Mouse (Mus musculus) left cerebral cortex, adult 2 months (tissue): ENCODE measurements at regions not wholly inside any gene's neighbourhood (a gene's known extent, or its start where the extent isn't known, plus 50 kb on each side); places are given as distances from the start of the nearest gene placed in this dataset.
A peak's percentile ranks its signal among the peaks of the same experiment; 100 is the strongest.

Experiments used
- DNase-seq, 2 experiments: peaks; one replicate each; pipeline ENCODE4 v3.0.0; 2021 to 2022; ENCODE audit warnings: low spot score in 2 of 2, mixed read lengths in 1 of 2; ENCODE audit errors: extremely low spot score in 1 of 2
- H3K27ac ChIP-seq: fragments of 200-600 bp; 2 replicates; pipeline ENCODE4 v1.8.1; 2022
- H3K4me3 ChIP-seq: fragments of 200-600 bp; 2 replicates; pipeline ENCODE4 v1.8.1; 2022
- CTCF ChIP-seq: fragments of 200-600 bp; IDR thresholded peaks from 2 replicates; pipeline ENCODE4 v1.8.1; 2022; ENCODE audit warnings: antibody characterized with exemption, mild to moderate bottlenecking, moderate library complexity
- intact Hi-C: fragments of 180-260 bp; cut with DNase I; formaldehyde crosslinking; loops from one replicate; pipeline ENCODE4 v1.15.1; 2025

DNA sequence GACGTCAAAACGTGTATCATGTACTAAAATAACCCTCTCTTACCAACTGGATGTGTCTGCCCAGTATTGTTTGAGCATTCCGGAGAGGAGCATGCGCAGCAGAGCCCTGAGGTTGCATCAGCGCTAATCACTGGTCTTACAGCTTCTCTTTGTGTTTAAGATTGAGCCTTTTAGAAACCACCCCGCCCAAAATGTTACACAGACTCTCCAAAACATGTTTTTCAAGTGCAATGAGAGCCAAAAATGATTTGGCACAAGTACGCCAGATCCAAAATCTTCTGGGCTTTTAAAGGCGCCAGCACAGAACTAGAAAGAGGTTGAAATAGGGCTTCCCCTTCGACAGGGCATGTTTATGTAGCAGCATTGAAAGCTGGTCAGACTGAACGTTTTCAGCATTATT lies 123.8 kb upstream of the Cited2 start:
- Histone ChIP-seq H3K27ac (no peak overlapping the region), H3K4me3 (peak overlapping the region; percentile 39)
- no peak for DNase-seq
- TF ChIP-seq CTCF = no peak
- intact Hi-C loops = no loop called here

DNA sequence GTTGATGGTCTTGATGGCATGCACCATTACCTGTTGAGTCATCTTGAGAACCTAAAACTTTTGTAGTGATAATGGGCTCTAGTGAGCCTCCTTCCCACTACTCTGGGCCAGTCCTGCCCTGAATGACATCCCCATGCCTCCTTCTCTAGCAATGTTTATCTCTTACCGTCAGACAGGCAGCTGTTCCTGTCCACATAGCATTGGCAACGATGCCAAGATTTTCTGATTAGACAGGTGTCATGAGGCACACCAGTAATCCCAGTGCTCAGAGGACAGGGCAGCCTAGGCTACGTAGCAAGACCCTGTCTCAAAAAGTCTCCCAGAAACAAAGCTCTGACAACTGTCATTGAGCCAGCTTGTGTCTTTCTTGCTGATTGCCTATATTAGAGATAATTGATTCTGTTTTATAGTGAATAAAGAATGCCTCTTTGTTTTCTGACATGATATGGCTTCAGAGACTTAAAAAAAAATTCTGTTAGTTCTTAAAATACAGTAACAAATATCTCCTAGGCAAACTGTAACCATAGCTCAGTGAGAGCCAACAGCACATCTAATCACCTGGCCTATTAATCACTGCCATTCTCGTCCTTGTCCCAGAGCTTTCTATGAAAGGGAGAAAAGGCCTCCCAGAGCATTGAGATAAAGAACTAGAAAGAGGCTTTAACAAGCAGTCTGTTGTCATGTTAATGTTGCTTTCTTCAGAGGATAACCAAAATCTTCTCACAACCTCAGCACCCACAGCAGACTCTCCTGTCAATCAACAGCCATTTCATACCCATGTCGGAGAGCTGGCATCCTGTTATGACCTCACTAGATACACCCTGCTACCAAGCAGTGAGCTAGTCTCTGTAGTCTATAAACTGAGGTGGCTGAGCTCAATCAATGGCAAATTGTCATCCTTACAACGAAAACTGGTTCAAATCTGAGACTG lies 122.9 kb upstream of the Cited2 start:
- intact Hi-C loops = no loop called here
- no peak for TF ChIP-seq CTCF
- Histone ChIP-seq H3K27ac (no peak overlapping the region), H3K4me3 (no peak overlapping the region)
- no peak for DNase-seq

- intact Hi-C loops = no loop called here
- no peak for DNase-seq
- Histone ChIP-seq H3K4me3 (no peak overlapping the region), H3K27ac (no peak overlapping the region)
- TF ChIP-seq CTCF = no peak
These were observed 122.3 kb upstream of the Cited2 start for GRCm38 (mm10) chr10:17600762-17601108.

DNA sequence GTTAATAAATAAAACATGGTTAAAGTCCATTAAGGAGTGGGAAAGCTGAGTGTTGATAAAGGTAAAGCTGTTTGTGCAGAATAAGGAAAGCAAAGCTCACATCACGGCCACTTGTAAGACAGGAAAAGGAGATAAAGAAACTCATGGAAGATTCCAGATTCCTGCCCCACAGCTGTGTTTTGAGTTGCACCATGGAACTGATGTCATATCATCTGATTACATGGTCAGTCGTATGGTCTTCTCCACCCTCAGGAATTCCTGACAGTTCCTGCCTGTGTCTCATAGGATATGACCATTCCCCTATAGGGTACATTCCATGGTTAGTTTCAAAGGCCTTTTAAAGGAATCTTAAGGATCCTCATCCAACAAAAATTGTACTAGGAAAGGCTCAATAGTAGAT lies 120.6 kb upstream of the Cited2 start:
- DNase-seq = no peak
- Histone ChIP-seq H3K27ac (no peak overlapping the region), H3K4me3 (no peak overlapping the region)
- no peak for TF ChIP-seq CTCF
- intact Hi-C loops = no loop called here

DNA sequence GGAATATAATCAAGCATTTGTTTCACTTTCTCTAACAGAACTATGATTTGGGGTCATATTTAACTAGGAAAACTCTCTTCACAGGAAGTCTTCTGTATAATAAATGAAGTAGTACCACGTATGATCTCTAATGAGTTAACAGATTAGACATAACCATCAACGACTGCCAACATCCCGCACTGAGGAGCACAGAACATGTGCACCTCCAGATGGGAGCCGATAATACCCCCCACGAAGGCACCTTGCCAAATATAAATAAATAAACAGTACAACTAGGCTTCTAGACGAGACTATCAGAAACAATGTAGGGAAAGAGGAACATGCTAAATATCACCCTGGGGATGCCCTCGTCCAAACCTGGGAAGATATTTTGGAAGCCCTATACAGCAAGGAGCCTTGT lies 114.8 kb upstream of the Cited2 start:
- Histone ChIP-seq H3K27ac (no peak overlapping the region), H3K4me3 (no peak overlapping the region)
- intact Hi-C loops = no loop called here
- TF ChIP-seq CTCF = no peak
- no peak for DNase-seq

DNA sequence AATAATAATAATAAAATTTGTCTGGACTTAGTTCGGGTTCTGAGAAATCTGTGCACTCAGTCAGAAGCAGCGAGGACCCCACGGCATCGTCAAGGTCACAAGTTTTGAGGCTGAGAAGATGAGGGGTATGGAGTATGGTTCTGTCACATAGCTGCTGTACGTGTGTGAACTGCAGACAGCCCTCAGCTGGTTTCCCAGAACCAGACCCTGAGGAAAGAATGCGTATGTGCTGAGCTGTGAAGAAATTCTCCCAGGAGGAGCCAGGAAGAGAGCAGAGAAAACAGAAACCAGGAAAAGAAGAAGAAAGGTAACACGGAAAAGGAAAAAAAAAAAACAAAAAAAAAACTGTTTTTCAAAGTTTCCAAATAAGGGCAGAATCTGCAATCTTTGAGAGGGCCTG lies 112.4 kb upstream of the Cited2 start:
- intact Hi-C loops = no loop called here
- no peak overlapping the region for H3K27ac ChIP-seq
- DNase-seq = no peak
- TF ChIP-seq CTCF = no peak
- H3K4me3 ChIP-seq = no peak overlapping the region

DNA sequence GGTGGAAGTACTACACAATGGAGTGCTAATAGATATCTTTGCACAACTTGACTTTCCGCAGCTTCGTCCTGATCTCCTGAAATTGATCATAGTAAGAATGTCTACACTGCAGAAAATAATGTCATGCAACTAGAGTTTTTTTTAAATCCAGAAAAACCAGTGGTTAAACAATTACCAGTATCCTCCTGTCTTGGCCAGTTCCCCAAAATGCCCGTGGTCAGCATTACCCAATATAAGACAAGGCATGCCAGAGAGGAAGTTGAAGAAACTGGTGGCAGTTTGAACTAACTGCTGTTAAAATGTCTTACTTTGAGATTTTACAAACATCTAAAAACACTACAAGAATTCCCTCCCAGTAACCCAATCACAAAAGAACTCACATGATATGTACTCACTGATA lies 109.7 kb upstream of the Cited2 start:
- no peak for TF ChIP-seq CTCF
- intact Hi-C loops = no loop called here

GRCm38 (mm10) chr10:17618024-17618423 lies 105.0 kb upstream of the Cited2 start:
- DNase-seq = no peak
- TF ChIP-seq CTCF = no peak
- Histone ChIP-seq H3K4me3 (no peak overlapping the region), H3K27ac (no peak overlapping the region)
- intact Hi-C loops = no loop called here

More for the DNA sequence above, 109.7 kb upstream of the Cited2 start:
- DNase-seq = no peak
- no peak overlapping the region for H3K27ac ChIP-seq
- H3K4me3 ChIP-seq = no peak overlapping the region

DNA sequence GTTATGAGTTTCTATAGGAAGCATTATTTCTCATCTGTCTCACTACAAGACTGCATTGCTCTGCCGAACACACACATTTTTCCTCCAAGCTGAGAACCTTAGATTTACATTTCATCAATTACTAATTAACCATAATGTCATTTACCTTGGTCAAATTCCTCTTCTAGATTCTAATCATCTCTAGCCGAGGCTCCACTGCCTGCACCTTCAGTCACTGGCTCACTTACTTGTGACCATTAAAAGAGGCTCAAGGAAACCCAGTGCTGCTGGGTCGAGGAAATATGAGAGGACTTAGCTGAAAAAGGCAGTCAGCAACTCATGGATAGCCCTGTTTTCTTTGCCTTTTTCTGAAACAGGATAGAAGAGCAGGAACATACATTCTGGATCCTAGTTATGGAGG lies 103.4 kb upstream of the Cited2 start:
- intact Hi-C loops = no loop called here
- no peak for DNase-seq

DNA sequence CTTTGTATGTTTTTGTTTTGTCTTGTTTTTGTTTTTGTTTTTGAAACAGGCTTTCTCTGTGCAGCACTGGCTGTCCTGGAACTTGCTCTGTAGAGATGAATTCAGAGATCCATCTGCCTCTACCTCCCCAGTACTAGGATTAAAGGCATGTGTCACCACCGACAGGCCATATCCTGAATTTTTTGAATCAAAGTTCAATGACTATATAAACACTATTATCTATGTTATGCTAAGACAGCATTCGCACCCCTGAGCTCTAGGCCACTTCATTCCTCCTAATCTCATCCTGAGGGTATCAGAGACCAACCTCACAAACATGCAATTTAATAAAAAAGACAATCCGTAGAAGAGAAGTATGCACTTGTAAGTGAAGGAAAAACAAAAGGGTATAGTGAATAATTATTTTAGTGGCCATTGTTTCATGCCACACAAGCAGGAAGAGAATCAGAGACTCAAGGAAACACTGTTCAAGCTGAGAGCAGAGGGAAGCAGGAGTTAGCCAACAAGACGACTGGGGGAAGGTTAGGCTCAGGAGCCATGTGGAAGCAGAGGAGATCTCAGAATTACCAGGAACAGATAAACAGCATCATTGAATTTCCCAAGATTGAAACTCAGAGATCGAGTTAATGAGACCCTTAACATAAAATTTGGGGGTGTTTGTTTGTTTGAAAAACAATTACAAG lies 101.2 kb upstream of the Cited2 start:
- no peak for TF ChIP-seq CTCF
- intact Hi-C loops = no loop called here
- DNase-seq = no peak

More for the DNA sequence above, 103.4 kb upstream of the Cited2 start:
- TF ChIP-seq CTCF = no peak
- Histone ChIP-seq H3K4me3 (no peak overlapping the region), H3K27ac (no peak overlapping the region)

GRCm38 (mm10) chr10:17622802-17623201 lies 100.2 kb upstream of the Cited2 start:
- Histone ChIP-seq H3K27ac (no peak overlapping the region), H3K4me3 (no peak overlapping the region)
- intact Hi-C loops = no loop called here
- TF ChIP-seq CTCF = no peak
- no peak for DNase-seq

More for the DNA sequence above, 101.2 kb upstream of the Cited2 start:
- Histone ChIP-seq H3K27ac (no peak overlapping the region), H3K4me3 (no peak overlapping the region)

DNA sequence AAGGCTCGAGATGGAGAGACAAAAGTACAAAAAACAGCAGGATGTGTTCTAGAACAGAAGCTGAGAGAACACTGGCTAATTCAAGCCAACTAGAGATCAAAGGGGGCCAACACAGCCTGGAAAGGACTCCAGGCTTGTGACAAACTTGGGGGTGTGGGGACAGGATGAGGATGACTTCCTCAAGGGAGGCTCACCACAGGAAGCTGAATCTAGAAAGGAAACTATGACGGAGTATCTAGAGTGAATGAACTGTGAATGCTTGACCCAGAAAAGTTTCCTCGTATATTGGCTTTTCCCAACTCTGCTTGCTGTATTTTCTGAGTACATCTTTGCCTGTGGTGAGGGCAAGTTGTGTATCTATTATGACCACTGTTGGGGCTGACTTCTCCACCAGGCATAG lies 93.3 kb upstream of the Cited2 start:
- intact Hi-C loops = no loop called here
- TF ChIP-seq CTCF = no peak
- H3K4me3 ChIP-seq = no peak overlapping the region
- H3K27ac ChIP-seq = no peak overlapping the region
- DNase-seq = no peak
